Mouse (Mus musculus) megakaryocyte-erythroid progenitor cell, adult 5 weeks (primary cell): ENCODE data around the gene Mmab. TPM values are rescaled to one million over a fixed set of nuclear protein-coding genes. Genes with fewer than 3 reads are reported as not detected.

ENCODE experiments used
- polyA plus RNA-seq: library from polyadenylated mRNA; stranded (reverse); fragments of >175 nt; gene quantifications from 2 replicates; pipeline ENCODE4 v1.2.3, GENCODE M21; 2012

Mmab gene
- 18.8 and 20.1 TPM in 2 replicates for polyA plus RNA-seq

DNA sequence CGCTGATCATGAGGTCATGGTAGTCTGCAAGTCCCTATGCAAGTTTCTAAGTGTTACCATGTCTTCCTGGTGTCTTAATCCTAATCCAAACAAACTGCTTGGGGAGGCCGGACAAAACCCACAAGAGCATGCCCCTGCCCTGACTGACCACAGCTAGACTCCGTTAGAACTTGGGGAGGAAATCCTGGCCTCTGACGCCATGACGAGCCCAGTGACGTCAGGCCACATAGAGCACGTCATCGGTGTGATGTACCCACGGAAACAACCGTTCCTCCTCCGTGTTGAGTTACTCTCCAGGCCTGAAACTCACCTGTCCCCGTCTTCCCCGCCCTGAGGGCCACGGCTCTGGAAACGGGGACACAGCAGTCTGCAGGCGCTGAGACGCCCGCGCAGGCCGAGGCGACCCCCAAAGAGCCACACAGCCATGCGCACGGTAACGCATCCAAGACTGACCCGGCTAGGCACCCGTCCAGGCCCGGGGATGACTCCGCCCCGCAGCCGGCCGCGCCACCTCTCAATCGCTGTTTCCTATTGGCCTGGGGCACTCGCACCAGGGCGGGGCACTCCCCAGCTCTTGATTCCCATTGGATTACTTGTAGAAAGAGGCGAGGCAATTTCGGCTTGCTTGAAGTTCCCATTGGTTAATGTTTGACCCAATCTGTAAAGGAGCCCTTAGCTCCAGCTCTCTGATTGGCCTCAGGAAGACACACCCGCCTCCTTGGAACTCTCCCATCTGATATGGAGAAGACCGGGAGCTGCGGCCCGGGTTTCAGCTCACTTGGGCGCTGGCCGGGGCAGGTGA is at the start of gene Mmab, which contains the start of gene Mvk:
Mmab (minus strand) TSS at position 495 of the 802 bp plus-strand sequence.
Mvk (plus strand) TSS at position 704 of the 802 bp plus-strand sequence.

Other genes starting within 250 kb of the Mmab start
- 0.17 TPM in 2 replicates for gene Foxn4, start 170.3 kb downstream of the Mmab start, polyA plus RNA-seq
- gene Myo1h, start 154.9 kb downstream of the Mmab start, polyA plus RNA-seq: 0.17 and 0.41 TPM in 2 replicates
- 77.2 and 80.6 TPM in 2 replicates for gene Kctd10, start 63.6 kb downstream of the Mmab start, polyA plus RNA-seq
- 62.7 and 63.3 TPM in 2 replicates for gene Ube3b, start 63.5 kb downstream of the Mmab start, polyA plus RNA-seq
- gene Mvk, start 209 bp upstream of the Mmab start, polyA plus RNA-seq: 20.1 and 21.7 TPM in 2 replicates
- gene Fam222a, start 124.0 kb upstream of the Mmab start, polyA plus RNA-seq: 4.5 and 5.9 TPM in 2 replicates
- 1.7 and 2.2 TPM in 2 replicates for gene Trpv4, start 214.4 kb upstream of the Mmab start, polyA plus RNA-seq
- 98.9 and 101 TPM in 2 replicates for gene Gltp, start 246.9 kb upstream of the Mmab start, polyA plus RNA-seq